Mouse (Mus musculus): Measurements from ENCODE around the gene Cacna1i. TPM values are rescaled to one million over a fixed set of nuclear protein-coding genes. Genes with fewer than 3 reads are reported as not detected.
A peak's percentile ranks its signal among the peaks of the same experiment; 100 is the strongest.

Gene Cacna1i
- polyA plus RNA-seq (2016; fragmentation: Nextera tagmentation; extraction: Ambion mirVana), result 0.04 TPM in 1 of 2 replicates, not detected in the other

DNA sequence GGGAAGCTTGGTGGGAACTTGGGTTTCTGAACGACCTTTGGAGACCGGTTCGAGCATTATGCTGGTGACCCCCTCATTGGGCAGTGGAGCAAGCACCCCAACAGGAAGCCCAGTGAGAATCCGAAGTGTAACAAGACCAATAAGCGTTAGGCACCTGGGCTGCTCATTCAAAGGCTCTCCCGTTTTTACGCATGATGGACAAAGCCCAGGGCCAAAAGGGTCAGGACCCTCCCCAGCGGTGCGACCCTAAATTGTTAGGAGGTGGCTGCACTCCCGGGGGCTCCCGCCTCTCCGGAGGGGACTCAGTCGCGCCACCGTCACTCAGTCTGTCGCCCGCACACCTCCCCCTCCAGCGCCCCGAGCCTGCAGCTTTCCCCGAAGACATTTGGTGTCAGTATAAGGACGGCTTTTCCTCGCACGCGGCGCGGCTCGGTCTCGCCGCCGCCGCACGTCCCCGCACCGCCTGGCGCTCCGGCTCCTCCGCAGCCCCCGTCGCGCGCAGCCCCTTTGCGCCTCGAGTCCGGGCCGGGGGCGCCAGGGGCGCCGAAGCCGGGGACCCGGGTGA is at the start of gene Cacna1i:
Gene Cacna1i (plus strand): TSS at position 388 of the 565 bp plus-strand sequence.
- DNase-seq (ENCODE audit: low spot score), result no peak
- Histone ChIP-seq H3K9me3 (no peaks in the 10 kb centered on the region), H3K27me3 (ENCODE audit: insufficient read depth, poor library complexity, severe bottlenecking) (peaks cover 98% of the 10 kb centered on the region), H3K27ac (no peak within 1 kb of the TSS), H3K36me3 (no peaks in the 10 kb centered on the region), H3K4me3 (peak within 1 kb of the TSS; percentile 61), H3K4me1 (peaks cover 24% of the 10 kb centered on the region)
- WGBS, result 2% methylated on average over 50 of the region's 50 CpGs

GRCm38 (mm10) chr15:80248135-80248534 is 38.9 kb upstream of the Cacna1i start:
- H3K4me1 ChIP-seq, result peaks cover 31% of the 10 kb centered on the region
- no peaks in the 10 kb centered on the region for H3K9me3 ChIP-seq
- DNase-seq (ENCODE audit: low spot score), result no peak
- H3K36me3 ChIP-seq, result peaks cover 81% of the 10 kb centered on the region
- no peak overlapping the region for H3K4me3 ChIP-seq
- WGBS, result 95% methylated on average over 12 of the region's 12 CpGs
- no peak overlapping the region for H3K27ac ChIP-seq
- H3K27me3 ChIP-seq (ENCODE audit: insufficient read depth, poor library complexity, severe bottlenecking), result no peaks in the 10 kb centered on the region

DNA sequence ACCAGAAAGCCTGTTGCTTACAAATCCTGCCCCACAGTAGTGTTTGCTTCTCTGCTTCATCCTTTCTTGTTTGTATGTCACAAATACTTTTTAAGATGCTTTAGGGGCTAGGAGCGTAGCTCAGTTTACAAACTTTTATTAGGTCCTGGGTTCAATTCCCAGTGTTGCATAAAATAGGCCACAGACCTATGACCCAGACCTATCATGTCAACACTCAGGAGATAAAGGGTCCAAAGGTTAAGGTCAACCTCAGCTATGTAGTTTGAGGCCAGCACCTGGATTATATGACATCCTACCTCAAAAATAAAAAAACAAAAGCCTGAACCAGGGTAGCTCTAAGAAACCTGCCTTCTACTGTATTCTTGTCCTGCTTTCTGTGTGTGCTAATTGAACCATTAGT is 38.4 kb upstream of the Cacna1i start:
- H3K27ac ChIP-seq, result no peak overlapping the region
- peaks cover 34% of the 10 kb centered on the region for H3K4me1 ChIP-seq
- no peaks in the 10 kb centered on the region for H3K9me3 ChIP-seq
- no peaks in the 10 kb centered on the region for H3K27me3 ChIP-seq (ENCODE audit: insufficient read depth, poor library complexity, severe bottlenecking)
- DNase-seq (ENCODE audit: low spot score), result no peak
- H3K4me3 ChIP-seq, result no peak overlapping the region
- H3K36me3 ChIP-seq, result peaks cover 79% of the 10 kb centered on the region
- WGBS, result 94% methylated on average over 1 of the region's 1 CpGs

- Histone ChIP-seq H3K4me1 (peaks cover 45% of the 10 kb centered on the region), H3K9me3 (no peaks in the 10 kb centered on the region), H3K36me3 (peaks cover 70% of the 10 kb centered on the region), H3K27ac (peak overlapping the region; percentile 81; the same call in 1 of the 2 replicates), H3K27me3 (ENCODE audit: insufficient read depth, poor library complexity, severe bottlenecking) (no peaks in the 10 kb centered on the region), H3K4me3 (no peak overlapping the region)
- DNase-seq (ENCODE audit: low spot score), result peak; percentile 62
- 93% methylated on average over 10 of the region's 10 CpGs for WGBS
Measured at GRCm38 (mm10) chr15:80249672-80250071, 37.4 kb upstream of the Cacna1i start.

- Histone ChIP-seq H3K4me3 (peak overlapping the region; percentile 31), H3K36me3 (peaks cover 63% of the 10 kb centered on the region)
- DNase-seq (ENCODE audit: low spot score), result peak; percentile 87
Measured at GRCm38 (mm10) chr15:80250586-80250985, 36.5 kb upstream of the Cacna1i start.

DNA sequence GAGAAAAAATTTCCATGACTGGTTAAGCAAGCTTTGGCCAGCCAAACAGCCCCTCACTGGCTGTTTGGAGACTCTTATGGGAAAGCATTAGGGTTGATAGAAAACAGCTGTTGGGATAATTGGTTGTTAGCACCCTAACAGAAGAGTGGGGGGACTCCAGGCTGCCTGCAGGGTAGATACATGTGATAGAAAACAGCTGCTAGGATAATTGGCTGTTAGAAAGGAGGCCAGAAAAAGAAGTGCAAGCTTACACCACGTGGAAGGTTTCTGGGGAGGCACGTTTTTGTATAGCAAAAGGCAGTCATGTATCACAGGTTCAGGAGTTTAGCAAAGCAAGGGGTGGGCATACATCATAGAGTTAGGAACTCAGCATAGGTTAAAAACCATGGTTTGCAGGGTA is 33.5 kb upstream of the Cacna1i start:
- Histone ChIP-seq H3K27me3 (ENCODE audit: insufficient read depth, poor library complexity, severe bottlenecking) (no peaks in the 10 kb centered on the region), H3K4me1 (peaks cover 61% of the 10 kb centered on the region), H3K4me3 (0 out of 2 replicates have a peak overlapping the region, but pooled peaks have one; percentile 77), H3K9me3 (no peaks in the 10 kb centered on the region), H3K36me3 (peaks cover 58% of the 10 kb centered on the region), H3K27ac (peak overlapping the region; percentile 97)
- DNase-seq (ENCODE audit: low spot score), result no peak
- WGBS, result 24% methylated on average over 2 of the region's 2 CpGs

More at GRCm38 (mm10) chr15:80250586-80250985, 36.5 kb upstream of the Cacna1i start:
- Histone ChIP-seq H3K27me3 (ENCODE audit: insufficient read depth, poor library complexity, severe bottlenecking) (no peaks in the 10 kb centered on the region), H3K4me1 (peaks cover 45% of the 10 kb centered on the region), H3K27ac (peak overlapping the region; percentile 81), H3K9me3 (no peaks in the 10 kb centered on the region)
- WGBS, result 33% methylated on average over 6 of the region's 6 CpGs

GRCm38 (mm10) chr15:80254207-80254606 is 32.8 kb upstream of the Cacna1i start:
- Histone ChIP-seq H3K27me3 (ENCODE audit: insufficient read depth, poor library complexity, severe bottlenecking) (no peaks in the 10 kb centered on the region), H3K9me3 (no peaks in the 10 kb centered on the region), H3K36me3 (peaks cover 53% of the 10 kb centered on the region), H3K4me3 (peak overlapping the region; percentile 77), H3K27ac (peak overlapping the region; percentile 97), H3K4me1 (peaks cover 63% of the 10 kb centered on the region)
- DNase-seq (ENCODE audit: low spot score), result no peak
- 43% methylated on average over 6 of the region's 6 CpGs for whole genome bisulfite sequencing

- peaks cover 55% of the 10 kb centered on the region for H3K4me1 ChIP-seq
- H3K27ac ChIP-seq, result peak within 1 kb of the TSS; percentile 97
- H3K4me3 ChIP-seq, result peak within 1 kb of the TSS; percentile 77
- no peaks in the 10 kb centered on the region for H3K27me3 ChIP-seq (ENCODE audit: insufficient read depth, poor library complexity, severe bottlenecking)
- peaks cover 52% of the 10 kb centered on the region for H3K36me3 ChIP-seq
- WGBS, result under 1% methylated on average over 62 of the region's 62 CpGs
- no peaks in the 10 kb centered on the region for H3K9me3 ChIP-seq
- peak; percentile 99 for DNase-seq (ENCODE audit: low spot score)
Measured at GRCm38 (mm10) chr15:80254847-80255645, 32.0 kb upstream of the Cacna1i start, which contains the start of gene Atf4. Gene Atf4 (plus strand): TSS chr15:80255184.

GRCm38 (mm10) chr15:80255646-80256121 is 31.4 kb upstream of the Cacna1i start:
- peak overlapping the region; percentile 97 for H3K27ac ChIP-seq
- H3K4me1 ChIP-seq, result peaks cover 50% of the 10 kb centered on the region
- no peaks in the 10 kb centered on the region for H3K27me3 ChIP-seq (ENCODE audit: insufficient read depth, poor library complexity, severe bottlenecking)
- WGBS, result under 1% methylated on average over 51 of the region's 51 CpGs
- DNase-seq (ENCODE audit: low spot score), result peak; percentile 95
- H3K4me3 ChIP-seq, result peak overlapping the region; percentile 77
- H3K36me3 ChIP-seq, result peaks cover 53% of the 10 kb centered on the region
- H3K9me3 ChIP-seq, result no peaks in the 10 kb centered on the region

- H3K36me3 ChIP-seq, result peaks cover 52% of the 10 kb centered on the region
- WGBS, result 9% methylated on average over 16 of the region's 16 CpGs
- peak overlapping the region; percentile 77 for H3K4me3 ChIP-seq
- peaks cover 44% of the 10 kb centered on the region for H3K4me1 ChIP-seq
- peak overlapping the region; percentile 97 for H3K27ac ChIP-seq
- no peaks in the 10 kb centered on the region for H3K27me3 ChIP-seq (ENCODE audit: insufficient read depth, poor library complexity, severe bottlenecking)
- no peak for DNase-seq (ENCODE audit: low spot score)
- H3K9me3 ChIP-seq, result no peaks in the 10 kb centered on the region
Measured at GRCm38 (mm10) chr15:80256242-80256641, 30.8 kb upstream of the Cacna1i start.

GRCm38 (mm10) chr15:80256656-80257601 is 30.1 kb upstream of the Cacna1i start:
- H3K4me1 ChIP-seq, result peaks cover 37% of the 10 kb centered on the region
- peak overlapping the region; percentile 77 for H3K4me3 ChIP-seq

DNA sequence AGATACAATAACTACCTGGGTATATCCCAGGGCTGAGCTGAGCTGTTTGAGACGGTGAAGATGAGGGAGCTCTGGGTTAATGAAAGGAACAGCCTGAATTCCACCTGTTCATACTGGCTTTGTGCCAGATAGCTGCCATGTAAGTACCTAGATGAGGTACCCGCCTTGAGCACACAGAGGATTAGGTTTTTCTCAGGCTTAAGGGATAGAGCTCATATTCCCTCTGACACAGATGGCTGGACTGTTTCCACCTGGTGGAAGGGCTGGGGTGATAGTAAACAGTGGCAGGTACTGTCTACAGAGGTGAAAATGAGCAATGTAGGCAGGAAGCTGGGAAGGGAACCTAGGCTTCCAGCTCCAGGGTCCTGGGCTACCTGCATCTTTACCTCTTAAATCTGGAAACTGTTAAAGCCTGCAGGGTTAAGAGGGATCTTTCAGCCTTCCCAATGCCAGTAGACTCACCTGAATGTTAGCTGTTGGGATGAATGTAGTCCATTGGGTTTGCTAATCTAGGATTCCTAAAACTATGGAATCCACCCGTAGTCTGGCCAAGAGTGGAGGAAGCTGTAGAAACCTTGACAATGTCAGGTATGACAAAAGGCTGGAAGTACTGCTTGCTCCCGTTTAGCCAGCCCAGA is 29.3 kb upstream of the Cacna1i start:
- DNase-seq (ENCODE audit: low spot score), result no peak

More at GRCm38 (mm10) chr15:80256656-80257601, 30.1 kb upstream of the Cacna1i start:
- peaks cover 50% of the 10 kb centered on the region for H3K36me3 ChIP-seq
- WGBS, result 67% methylated on average over 12 of the region's 12 CpGs
- peak overlapping the region; percentile 97 for H3K27ac ChIP-seq
- H3K27me3 ChIP-seq (ENCODE audit: insufficient read depth, poor library complexity, severe bottlenecking), result no peaks in the 10 kb centered on the region
- DNase-seq (ENCODE audit: low spot score), result no peak
- no peaks in the 10 kb centered on the region for H3K9me3 ChIP-seq

More for the DNA sequence above, 29.3 kb upstream of the Cacna1i start:
- Histone ChIP-seq H3K4me3 (peak overlapping the region; percentile 77; the same call in 1 of the 2 replicates), H3K27me3 (ENCODE audit: insufficient read depth, poor library complexity, severe bottlenecking) (no peaks in the 10 kb centered on the region), H3K27ac (peak overlapping the region; percentile 67; the same call in 1 of the 2 replicates), H3K4me1 (peaks cover 37% of the 10 kb centered on the region), H3K36me3 (peaks cover 50% of the 10 kb centered on the region), H3K9me3 (no peaks in the 10 kb centered on the region)
- WGBS, result 33% methylated on average over 4 of the region's 4 CpGs

Measured in heart, embryonic 10.5 days (tissue).